Mouse (Mus musculus): ENCODE data around the gene Mybpc3.

DNA sequence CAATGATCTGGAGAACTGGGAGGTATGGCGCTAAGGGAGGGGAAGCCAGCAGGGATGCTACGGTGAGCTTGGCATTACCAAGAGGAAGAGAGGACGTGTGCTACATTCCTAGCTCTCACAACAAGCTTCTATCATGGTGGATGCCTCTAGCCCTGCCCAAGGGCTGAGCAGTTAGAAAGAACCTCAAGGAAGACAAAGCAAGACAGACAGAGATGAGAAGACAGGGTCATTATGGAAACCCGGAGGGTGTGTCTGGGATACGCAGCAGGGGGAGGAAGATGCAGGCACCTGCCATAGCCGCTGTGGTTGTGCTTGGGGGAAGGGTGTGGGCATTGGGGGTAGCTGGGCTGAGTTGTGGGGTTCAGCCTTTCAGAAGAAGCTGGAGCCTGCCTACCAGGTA is 5.6 kb downstream of the Mybpc3 start:
- TF ChIP-seq CTCF (IDR thresholded peaks at IDR 0.05; ENCODE audit: extremely low read depth, insufficient read length, insufficient replicate concordance, low read depth, low read length) (no peak), POLR2A (IDR thresholded peaks at IDR 0.05; ENCODE audit: low read depth, low read length) (no peak)
